Mouse (Mus musculus) erythroblast, embryonic 14.5 days (primary cell): ENCODE data around the gene Pom121l2. TPM values are rescaled to one million over a fixed set of nuclear protein-coding genes. Genes with fewer than 3 reads are reported as not detected.

Source experiments
- H3K27me3 ChIP-seq: 2 replicates; pipeline ENCODE4 v1.6.1; 2012; ENCODE audit warnings: inconsistent platforms; ENCODE audit not compliant: control insufficient read depth
- H3K36me3 ChIP-seq: 2 replicates; pipeline ENCODE4 v1.6.1; 2012; ENCODE audit warnings: mild to moderate bottlenecking, inconsistent platforms; ENCODE audit not compliant: control insufficient read depth
- H3K4me1 ChIP-seq: 2 replicates; pipeline ENCODE4 v1.6.1; 2012; ENCODE audit warnings: inconsistent platforms; ENCODE audit not compliant: control insufficient read depth
- H3K4me3 ChIP-seq: replicated peaks from 2 replicates; pipeline ENCODE3; 2012; ENCODE audit warnings: moderate library complexity, mild to moderate bottlenecking, inconsistent platforms
- H3K9me3 ChIP-seq: 2 replicates; pipeline ENCODE4 v1.6.1; 2012; ENCODE audit warnings: low read length, inconsistent platforms, mixed read lengths; ENCODE audit not compliant: control insufficient read depth
- GATA1 ChIP-seq: IDR thresholded peaks from 2 replicates; pipeline ENCODE4 v1.6.1; 2012; ENCODE audit warnings: low read length, inconsistent platforms, mixed read lengths
- TAL1 ChIP-seq: IDR thresholded peaks from 3 replicates; pipeline ENCODE4 v1.6.1; 2012; ENCODE audit warnings: low read length, inconsistent platforms, mixed read lengths
- polyA plus RNA-seq: library from polyadenylated mRNA; stranded (reverse); fragments of >175 nt; gene quantifications from 2 replicates; pipeline ENCODE4 v1.2.3, GENCODE M21; 2012

Gene Pom121l2
- polyA plus RNA-seq, 1 experiment = not detected

- no peaks in the 10 kb centered on the region for H3K9me3 ChIP-seq
- no peak overlapping the region for H3K4me3 ChIP-seq
- peaks cover 29% of the 10 kb centered on the region for H3K4me1 ChIP-seq
- TF ChIP-seq GATA1 = no peak
- no peak for TF ChIP-seq TAL1
- H3K36me3 ChIP-seq = no peaks in the 10 kb centered on the region
- peaks cover 3% of the 10 kb centered on the region for H3K27me3 ChIP-seq
Measured at GRCm38 (mm10) chr13:21943644-21944043, 37.4 kb upstream of the Pom121l2 start.

GRCm38 (mm10) chr13:21944592-21944925 is 36.4 kb upstream of the Pom121l2 start:
- Histone ChIP-seq H3K4me3 (peak overlapping the region; percentile 71), H3K9me3 (no peaks in the 10 kb centered on the region), H3K36me3 (no peaks in the 10 kb centered on the region), H3K4me1 (peaks cover 28% of the 10 kb centered on the region), H3K27me3 (peaks cover 3% of the 10 kb centered on the region)
- TF ChIP-seq TAL1 = no peak
- no peak for TF ChIP-seq GATA1

- Histone ChIP-seq H3K9me3 (no peaks in the 10 kb centered on the region), H3K36me3 (no peaks in the 10 kb centered on the region), H3K27me3 (peaks cover 3% of the 10 kb centered on the region), H3K4me1 (peaks cover 28% of the 10 kb centered on the region), H3K4me3 (peak within 1 kb of the TSS; percentile 71)
- TF ChIP-seq GATA1 = no peak
- no peak for TF ChIP-seq TAL1
Measured at GRCm38 (mm10) chr13:21944926-21945740, 35.9 kb upstream of the Pom121l2 start, which contains the start of gene Zfp184. TSS of gene Zfp184 (plus strand) at chr13:21945094.

GRCm38 (mm10) chr13:21969269-21969668 is 11.7 kb upstream of the Pom121l2 start:
- no peak overlapping the region for H3K4me3 ChIP-seq
- H3K36me3 ChIP-seq = no peaks in the 10 kb centered on the region
- H3K27me3 ChIP-seq = peaks cover 2% of the 10 kb centered on the region
- TF ChIP-seq TAL1 (no peak), GATA1 (no peak)
- no peaks in the 10 kb centered on the region for H3K9me3 ChIP-seq
- H3K4me1 ChIP-seq = peaks cover 3% of the 10 kb centered on the region

DNA sequence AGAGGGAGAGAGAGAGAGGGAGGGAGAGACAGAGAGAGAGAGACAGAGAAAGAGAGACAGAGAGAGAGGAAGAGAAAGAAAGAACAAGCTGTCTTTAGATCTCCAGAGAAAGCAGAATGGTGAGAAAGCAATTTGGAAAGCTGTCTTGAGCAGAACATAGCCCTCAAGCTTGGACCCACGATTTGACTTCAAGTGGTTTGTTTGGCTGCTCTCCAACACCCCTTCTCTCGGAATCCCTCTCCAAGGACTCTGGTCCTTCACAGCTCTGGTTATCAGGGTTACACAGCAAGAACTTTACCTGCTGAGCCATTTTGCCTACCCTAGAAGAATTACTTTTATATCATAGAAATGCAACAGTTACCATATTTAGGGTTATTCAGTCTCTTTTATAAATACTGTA is 11.2 kb upstream of the Pom121l2 start:
- Histone ChIP-seq H3K27me3 (peaks cover 2% of the 10 kb centered on the region), H3K36me3 (no peaks in the 10 kb centered on the region), H3K9me3 (no peaks in the 10 kb centered on the region), H3K4me1 (peaks cover 4% of the 10 kb centered on the region), H3K4me3 (no peak overlapping the region)
- TF ChIP-seq GATA1 (no peak), TAL1 (no peak)

GRCm38 (mm10) chr13:21971641-21972040 is 9.4 kb upstream of the Pom121l2 start:
- Histone ChIP-seq H3K4me1 (peaks cover 13% of the 10 kb centered on the region), H3K27me3 (peaks cover 2% of the 10 kb centered on the region; the same call in 1 of the 2 replicates)
- TF ChIP-seq GATA1 (no peak), TAL1 (no peak)

DNA sequence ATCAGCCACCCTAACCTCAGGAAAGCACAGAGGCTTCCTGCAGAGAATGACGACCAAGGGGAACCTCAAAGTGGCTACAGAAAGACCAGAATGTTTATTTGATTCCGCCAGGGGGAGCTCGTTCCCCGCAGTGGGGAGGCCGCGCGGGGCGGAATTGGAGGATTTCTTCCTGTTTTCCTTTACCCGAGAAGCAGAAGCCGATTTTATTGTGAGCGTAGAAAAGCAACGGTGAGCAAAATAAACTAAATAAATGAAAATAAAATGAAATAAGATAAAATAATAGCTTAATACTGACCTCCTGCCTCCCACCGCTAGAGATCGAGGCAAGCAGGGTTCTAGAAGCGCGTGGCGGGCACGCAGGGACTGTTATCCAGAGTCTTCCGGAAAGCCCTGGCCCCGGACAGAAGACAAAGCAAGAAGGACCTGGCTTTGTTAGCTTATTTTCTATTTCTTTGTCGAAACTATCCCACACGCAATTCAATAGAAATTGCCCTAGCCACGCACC is 6.7 kb upstream of the Pom121l2 start:
- H3K27me3 ChIP-seq = peaks cover 16% of the 10 kb centered on the region
- H3K9me3 ChIP-seq = no peaks in the 10 kb centered on the region
- peaks cover 13% of the 10 kb centered on the region for H3K4me1 ChIP-seq
- H3K4me3 ChIP-seq = peak overlapping the region; percentile 85
- no peaks in the 10 kb centered on the region for H3K36me3 ChIP-seq
- no peak for TF ChIP-seq TAL1
- no peak for TF ChIP-seq GATA1

More at GRCm38 (mm10) chr13:21971641-21972040, 9.4 kb upstream of the Pom121l2 start:
- no peaks in the 10 kb centered on the region for H3K9me3 ChIP-seq
- no peak overlapping the region for H3K4me3 ChIP-seq
- H3K36me3 ChIP-seq = no peaks in the 10 kb centered on the region

- no peaks in the 10 kb centered on the region for H3K36me3 ChIP-seq
- peaks cover 13% of the 10 kb centered on the region for H3K4me1 ChIP-seq
- peak overlapping the region; percentile 85 for H3K4me3 ChIP-seq
- no peak for TF ChIP-seq TAL1
- no peak for TF ChIP-seq GATA1
- H3K9me3 ChIP-seq = no peaks in the 10 kb centered on the region
- peaks cover 23% of the 10 kb centered on the region for H3K27me3 ChIP-seq
Measured at GRCm38 (mm10) chr13:21974726-21975473, 6.1 kb upstream of the Pom121l2 start.

DNA sequence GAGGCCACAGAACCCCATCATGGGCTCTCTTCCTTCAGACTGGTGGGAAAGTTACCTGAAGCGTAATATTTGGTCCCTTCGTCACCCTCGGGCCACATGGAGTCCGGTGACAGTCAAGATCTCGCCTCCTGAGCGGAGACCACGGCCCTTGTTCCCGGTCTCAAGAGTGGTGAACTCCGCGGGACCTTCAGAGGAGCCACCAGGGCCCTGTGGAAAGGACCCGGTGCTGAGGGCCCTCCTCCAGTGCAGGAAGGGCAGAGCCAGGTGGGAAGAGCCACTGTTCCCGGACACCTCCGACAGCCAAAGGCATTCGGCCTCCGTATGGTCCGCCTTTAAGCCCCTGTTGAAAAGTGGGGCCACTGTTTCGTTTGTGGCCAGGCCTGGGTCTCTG is 804 bp downstream of the Pom121l2 start:
- Histone ChIP-seq H3K27me3 (peaks cover 88% of the 10 kb centered on the region), H3K36me3 (no peaks in the 10 kb centered on the region), H3K9me3 (peaks cover 2% of the 10 kb centered on the region; the same call in 1 of the 2 replicates), H3K4me3 (peak overlapping the region; percentile 41), H3K4me1 (peaks cover 4% of the 10 kb centered on the region; the same call in 1 of the 2 replicates)
- TF ChIP-seq TAL1 = no peak
- no peak for TF ChIP-seq GATA1
